Mouse (Mus musculus): ENCODE measurements at regions not wholly inside any gene's neighbourhood (a gene's known extent, or its start where the extent isn't known, plus 50 kb on each side); places are given as distances from the start of the nearest gene placed in this dataset.

DNA sequence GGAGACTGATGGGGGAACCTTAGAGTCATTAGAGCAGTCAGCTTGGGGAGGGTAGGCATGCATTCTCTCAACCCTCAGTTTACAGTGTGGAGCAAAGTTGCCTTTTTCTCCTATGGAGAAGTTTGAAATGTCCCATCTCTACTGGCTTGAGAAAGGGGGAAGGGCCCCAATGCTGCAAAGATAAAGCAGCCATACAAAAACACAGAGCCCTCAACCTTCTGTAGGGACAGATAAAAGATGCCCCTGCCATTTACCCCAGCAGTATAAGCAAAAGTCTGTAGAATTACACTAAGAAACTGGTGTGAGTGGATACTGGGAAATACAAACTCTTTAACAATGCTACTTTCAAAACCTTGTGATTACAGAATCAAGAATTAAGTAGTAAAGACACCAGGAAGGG, 71.9 kb upstream of the Tmem215 start:
- peak; percentile 73 for ATAC-seq (replicated peaks; ENCODE audit: low FRiP score, low TSS enrichment, poor library complexity, severe bottlenecking)

DNA sequence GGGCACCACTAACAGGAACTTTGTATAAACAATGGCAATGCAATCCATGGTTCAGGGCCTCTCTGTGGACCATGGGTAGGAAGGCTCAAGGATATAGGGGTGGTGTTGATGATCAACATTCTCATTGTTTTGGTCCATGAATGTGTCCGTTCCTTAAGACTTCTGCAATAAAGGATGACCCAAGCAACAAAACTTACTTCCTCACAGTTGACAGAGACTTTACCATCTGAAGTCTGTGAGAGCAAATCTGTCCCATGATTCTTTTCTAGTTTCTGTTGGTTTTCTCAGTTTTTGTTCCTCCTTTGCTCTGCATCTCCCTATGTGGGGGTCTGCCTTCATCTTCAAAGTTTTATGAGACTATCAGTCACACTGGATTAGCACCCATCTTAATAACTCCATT, 81.8 kb upstream of the Tmem215 start:
- ATAC-seq (replicated peaks; ENCODE audit: low FRiP score, low TSS enrichment, poor library complexity, severe bottlenecking), result no peak

DNA sequence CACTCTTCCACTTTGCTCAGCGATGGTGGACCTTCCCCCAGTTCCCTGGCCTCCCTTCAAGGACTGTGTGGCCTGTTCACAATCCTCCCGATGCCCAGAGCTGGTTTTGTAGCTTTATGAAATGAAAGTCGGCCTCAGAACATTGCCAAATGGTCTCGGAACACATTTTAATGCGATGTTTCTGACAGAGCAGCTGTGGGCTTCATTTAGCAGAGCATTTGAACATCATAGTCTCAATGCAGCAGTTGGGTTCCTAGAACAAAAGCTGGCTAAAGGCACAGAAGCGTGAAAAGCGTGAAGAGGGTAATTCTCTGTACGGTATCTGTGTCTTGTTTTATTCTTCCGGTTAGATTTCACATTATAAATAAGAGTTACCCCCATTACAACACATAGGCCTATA, 86.7 kb upstream of the Tmem215 start:
- ATAC-seq (replicated peaks; ENCODE audit: low FRiP score, low TSS enrichment, poor library complexity, severe bottlenecking), result no peak

DNA sequence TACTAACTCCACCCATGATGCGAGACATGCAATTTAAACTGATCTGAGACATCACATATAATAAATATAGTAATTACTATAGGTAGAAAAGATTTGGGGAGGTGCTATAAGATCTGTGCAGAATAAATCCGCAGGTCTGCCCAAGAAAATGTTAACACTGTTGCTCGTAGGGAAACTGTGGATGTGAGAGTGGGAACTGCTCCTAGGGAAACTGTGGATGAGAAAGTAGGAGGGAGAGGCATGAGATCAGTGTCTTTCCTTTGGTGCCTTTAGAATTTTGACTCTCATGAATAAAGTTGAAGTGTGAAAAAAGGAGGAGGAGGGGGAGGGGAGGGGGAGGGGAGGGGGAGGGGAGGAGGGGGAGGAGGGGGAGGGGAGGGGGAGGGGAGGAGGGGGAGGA, 87.3 kb upstream of the Tmem215 start:
- no peak for ATAC-seq (replicated peaks; ENCODE audit: low FRiP score, low TSS enrichment, poor library complexity, severe bottlenecking)

DNA sequence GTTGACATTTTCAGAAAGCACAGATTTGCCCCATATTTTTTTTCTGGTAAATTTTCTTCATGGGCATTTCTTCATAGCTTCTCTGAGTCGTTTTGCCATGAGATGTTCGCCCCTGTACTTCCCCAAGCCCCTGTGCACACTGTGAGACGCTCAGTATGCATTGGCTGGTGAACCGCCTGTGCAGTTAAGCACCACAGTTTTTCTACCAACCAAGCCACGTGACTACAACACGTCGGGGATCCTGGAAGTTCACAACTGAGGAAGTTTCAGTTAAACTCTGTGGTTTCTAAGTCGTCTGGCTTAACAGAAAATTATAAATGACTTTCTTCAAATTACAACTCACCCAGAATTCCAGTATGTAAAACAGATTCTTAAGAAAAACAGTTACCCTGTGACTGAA, 91.7 kb upstream of the Tmem215 start:
- no peak for ATAC-seq (replicated peaks; ENCODE audit: low FRiP score, low TSS enrichment, poor library complexity, severe bottlenecking)

DNA sequence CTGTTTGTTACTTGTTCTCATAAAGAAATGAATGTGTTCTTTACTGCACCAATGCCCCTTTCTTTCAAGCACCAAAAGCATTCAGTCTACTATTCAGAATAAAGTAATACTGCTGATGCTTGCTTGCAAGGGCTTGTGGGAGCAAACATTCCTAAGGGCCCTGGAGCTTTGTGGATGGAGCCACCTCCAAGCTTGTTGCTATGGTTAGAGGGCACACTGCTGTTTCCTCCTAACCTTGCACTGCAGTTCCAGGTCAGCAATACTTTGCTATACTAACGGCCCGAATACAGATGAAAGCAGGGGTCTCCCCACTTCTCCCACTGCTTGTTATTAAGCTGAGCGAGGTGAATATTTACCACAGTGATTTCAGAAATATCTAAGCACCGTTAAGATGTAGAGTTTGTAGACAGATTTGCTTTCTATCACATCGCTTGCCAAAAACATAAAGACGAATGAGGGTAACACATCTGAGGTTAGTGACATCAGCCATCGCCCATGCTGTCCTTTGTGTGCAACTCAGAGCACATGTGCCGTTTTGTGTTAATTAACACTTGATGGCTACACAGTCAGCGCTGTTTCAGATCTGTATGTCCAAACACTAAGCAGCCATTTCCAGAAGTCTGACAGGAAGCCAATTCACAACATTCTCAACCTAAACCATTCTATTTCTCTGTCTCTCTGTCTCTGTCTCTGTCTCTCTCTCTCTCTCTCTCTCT, 96.4 kb upstream of the Ndufb6 start:
- no peak for ATAC-seq (replicated peaks; ENCODE audit: low FRiP score, low TSS enrichment, poor library complexity, severe bottlenecking)

DNA sequence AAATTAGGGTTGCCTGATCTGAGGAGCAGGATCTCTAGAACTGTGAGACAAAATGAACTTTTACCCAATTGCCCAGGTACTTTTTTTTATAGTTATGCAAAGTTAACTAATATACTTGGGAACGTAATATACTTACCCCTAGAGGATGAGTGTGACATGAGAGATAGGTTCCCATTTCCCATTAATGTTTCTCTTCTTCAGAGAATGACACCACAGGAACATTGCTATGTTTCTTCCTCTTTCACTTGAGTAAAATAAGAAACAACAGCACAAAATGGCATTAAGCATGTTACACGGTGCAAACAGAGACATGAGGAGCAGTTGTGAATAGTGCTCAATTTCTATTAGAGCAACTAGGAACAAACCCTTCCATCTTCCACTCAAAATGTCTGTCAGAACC, 95.0 kb upstream of the Ndufb6 start:
- ATAC-seq (replicated peaks; ENCODE audit: low FRiP score, low TSS enrichment, poor library complexity, severe bottlenecking), result no peak

DNA sequence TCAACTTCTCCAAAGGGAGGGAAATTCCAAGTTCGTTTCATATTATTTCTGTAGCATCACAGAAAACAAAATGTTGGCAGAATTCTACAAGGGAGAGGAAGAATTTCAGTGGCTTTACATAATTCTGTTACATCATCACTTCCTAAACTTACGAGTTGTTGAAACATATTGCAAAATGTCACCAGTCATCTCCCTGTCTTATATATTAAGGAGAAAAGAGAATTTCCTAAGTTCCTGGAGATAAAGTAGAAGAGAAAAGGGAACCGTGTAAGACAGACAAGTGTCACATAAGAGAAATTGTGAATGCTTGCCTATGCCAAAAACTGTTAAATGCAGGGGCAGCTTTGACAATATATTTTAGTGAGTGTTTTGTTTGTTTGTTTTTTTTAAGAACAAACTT, 85.1 kb upstream of the Ndufb6 start:
- no peak for ATAC-seq (replicated peaks; ENCODE audit: low FRiP score, low TSS enrichment, poor library complexity, severe bottlenecking)

DNA sequence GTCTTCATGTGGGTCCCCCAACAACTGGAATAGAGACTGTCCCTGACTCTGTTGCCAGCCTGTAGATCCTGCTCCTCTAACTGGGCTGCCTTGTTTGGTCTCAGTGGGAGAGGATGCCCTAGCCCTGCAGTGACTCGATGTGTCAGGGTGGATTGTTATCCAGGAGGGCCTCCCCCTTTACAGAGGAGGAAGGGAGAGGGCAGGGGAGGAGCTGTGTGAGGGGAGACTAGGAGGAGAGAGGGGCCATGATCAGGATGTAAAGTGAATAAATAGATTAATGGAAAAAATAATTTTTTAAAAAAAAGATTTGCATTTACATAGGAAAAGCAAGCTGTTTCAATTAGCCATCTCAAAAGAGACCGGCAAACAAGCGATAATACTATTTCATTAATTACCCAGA, 80.1 kb upstream of the Ndufb6 start:
- no peak for ATAC-seq (replicated peaks; ENCODE audit: low FRiP score, low TSS enrichment, poor library complexity, severe bottlenecking)

DNA sequence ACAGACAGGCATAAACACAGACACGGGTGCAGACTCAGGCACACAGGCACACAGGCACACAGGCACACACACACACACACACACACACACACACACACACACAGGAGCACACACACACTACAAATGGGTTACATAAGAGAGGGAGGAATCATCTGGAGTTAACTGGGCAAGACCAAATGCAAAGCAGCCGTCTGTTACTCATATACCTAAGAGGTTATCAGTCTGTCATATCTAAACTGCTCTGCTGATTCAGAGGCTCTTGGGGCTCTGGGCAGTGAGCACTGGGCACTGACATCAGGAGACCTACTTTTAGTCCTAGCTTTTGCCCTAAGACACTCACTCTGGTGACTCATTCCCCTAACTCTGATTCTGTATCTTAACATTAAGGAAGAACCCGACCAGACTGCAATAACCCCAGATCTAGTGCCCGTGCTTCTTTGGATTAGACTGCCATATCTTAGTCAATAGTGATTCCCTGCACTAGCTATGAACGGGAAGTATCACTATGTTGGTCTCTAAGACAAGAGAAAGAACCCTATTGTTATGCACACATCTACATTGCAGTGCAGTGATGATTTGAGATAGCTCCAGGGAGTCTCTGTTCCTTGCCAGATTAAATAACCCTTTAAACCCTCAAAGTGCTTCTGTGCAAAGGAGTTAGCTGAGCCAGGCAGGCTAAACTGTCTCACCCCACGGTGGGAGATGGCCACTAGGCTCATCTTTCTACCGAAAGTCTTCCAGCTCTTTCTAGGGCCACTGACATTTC, 78.0 kb upstream of the Ndufb6 start:
- ATAC-seq (replicated peaks; ENCODE audit: low FRiP score, low TSS enrichment, poor library complexity, severe bottlenecking), result peak; percentile 79

DNA sequence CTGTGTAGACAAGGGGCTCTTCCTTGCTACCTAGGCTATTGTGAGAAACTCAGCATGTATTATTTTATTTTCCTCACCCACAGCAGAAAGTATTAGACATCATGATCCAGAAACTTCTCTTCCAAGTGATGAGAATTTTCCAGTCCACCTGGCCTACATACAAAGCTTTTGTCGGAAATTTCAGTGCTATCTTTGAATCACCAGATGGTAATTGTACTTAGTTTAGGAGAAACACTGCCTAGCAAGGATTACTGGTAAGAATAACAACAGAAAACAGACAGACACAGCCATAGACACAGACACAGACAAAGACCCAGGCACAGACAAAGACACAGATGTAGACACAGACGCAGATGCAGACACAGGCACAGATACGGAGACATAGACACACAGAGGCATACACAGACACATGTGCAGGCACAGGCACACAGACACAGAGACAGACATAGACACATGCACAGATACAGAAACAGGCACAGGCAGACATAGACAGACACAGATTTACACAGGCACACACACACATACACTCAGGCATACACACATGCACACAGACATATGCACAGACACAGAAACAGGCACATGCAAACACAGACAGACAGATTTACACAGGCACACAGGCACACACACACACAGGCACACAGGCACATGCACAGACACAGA, 76.7 kb upstream of the Ndufb6 start:
- no peak for ATAC-seq (replicated peaks; ENCODE audit: low FRiP score, low TSS enrichment, poor library complexity, severe bottlenecking)

DNA sequence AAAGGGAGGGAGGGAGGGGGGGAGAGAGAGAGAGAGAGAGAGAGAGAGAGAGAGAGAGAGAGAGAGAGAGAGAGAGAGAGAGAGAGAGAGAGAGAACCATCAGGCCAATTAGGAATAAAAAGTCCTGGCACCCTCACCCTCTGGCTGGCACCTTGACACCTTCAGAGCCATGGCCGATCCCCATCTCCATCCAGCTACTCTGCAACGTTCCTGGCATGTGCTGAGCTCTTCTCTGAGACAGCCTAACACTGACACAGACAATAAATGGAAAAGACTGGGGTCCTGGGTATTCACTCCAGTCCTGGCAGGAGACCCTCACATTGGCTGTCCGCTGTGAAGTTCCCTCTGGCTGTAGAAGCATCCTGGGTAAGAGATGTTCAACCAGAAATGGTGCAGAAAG, 75.2 kb upstream of the Ndufb6 start:
- no peak for ATAC-seq (replicated peaks; ENCODE audit: low FRiP score, low TSS enrichment, poor library complexity, severe bottlenecking)

DNA sequence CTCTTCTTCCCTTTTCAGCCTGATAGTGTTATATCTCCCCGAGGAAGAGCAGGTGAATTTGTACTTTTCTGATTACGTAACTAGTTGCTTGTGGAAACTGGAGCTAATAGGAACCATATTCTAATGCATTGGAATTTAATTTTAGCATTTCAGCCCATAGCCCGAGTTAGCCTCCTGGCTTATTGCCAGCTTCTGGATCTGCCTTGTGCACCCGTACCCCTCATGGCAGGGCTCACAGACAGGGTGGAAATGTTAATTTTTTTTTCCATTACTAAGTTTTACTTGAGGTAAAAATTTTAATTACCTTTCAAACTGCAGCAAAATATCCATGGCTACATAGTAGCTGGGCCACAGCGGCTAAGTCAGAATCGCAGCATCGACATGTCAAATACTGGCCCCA, 72.4 kb upstream of the Ndufb6 start:
- no peak for ATAC-seq (replicated peaks; ENCODE audit: low FRiP score, low TSS enrichment, poor library complexity, severe bottlenecking)

DNA sequence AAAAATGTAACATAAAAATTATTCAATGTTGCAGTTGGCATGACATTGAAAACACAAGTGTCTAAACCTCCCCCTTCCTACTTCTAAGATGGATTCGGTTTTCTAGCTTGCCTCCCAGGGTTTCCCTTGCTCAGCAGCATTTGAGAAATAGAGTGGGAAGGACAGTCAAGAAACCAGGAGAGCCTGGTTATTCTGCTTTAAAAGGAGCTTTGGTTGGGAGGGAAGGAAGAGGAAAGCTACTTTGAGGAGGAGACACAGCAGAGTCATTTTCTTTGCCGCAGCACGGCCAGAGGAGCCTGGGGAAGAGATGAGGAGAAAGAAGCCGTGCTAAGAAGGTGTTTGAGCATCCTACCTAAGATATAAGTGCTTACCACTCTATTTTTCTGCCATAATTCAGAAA, 71.9 kb upstream of the Ndufb6 start:
- ATAC-seq (replicated peaks; ENCODE audit: low FRiP score, low TSS enrichment, poor library complexity, severe bottlenecking), result no peak

DNA sequence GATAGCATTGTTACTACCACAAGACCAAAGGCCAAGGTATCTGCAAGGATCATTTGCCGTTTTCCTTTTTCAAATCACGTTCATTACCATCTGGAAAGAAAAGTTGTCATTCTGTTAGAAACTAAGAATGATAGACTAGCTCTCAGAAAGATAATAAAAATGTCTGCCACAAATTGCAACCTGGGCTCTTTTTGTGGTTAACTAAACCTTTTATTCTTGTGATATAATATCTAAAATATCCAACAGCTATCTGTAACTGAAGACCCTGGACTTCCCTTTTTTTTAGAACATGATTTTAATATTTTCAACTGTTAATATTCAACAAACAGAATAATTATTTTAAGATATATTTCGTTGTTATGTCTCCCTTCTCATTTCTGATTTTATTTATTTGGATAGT, 66.6 kb upstream of the Ndufb6 start:
- ATAC-seq (replicated peaks; ENCODE audit: low FRiP score, low TSS enrichment, poor library complexity, severe bottlenecking), result no peak

DNA sequence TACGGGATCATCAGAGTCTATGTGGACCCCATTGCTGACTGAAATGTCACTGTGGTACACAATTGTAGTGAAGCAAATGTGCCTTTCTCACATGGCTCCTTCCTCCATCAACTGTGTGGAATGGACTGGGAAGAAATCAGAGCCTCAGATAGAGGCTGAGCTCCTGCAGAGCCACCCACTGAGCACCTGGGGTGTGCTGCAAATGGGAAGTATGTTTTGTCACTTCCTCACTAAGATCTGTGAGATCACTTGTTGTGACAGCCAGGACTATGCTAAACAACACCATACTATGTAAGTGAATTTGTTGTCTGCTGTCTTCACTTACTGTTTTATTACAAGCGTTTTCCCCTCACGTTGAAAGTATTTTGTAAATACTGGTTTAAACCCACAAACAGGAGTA, 63.0 kb upstream of the Ndufb6 start:
- ATAC-seq (replicated peaks; ENCODE audit: low FRiP score, low TSS enrichment, poor library complexity, severe bottlenecking), result no peak

DNA sequence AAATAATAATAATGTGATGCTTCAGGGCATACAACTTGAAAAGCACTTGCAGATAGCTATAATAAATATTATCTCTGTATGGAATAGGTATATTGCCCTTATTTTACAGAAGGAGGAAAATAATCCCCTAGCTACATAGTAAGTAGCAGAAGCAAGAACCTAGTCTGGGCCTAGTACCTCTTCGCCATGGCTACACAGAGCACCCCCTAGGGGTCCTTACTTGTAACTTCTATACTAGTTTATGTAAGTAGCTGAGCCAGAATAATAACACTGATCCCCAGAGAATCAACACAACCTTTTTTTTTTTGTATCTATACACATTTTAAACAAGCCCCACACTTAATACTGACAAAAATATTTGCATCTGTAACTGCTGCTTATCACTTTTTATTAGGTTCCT, 55.6 kb upstream of the Ndufb6 start:
- peak; percentile 70; the same call in 1 of the 2 replicates for ATAC-seq (replicated peaks; ENCODE audit: low FRiP score, low TSS enrichment, poor library complexity, severe bottlenecking)

DNA sequence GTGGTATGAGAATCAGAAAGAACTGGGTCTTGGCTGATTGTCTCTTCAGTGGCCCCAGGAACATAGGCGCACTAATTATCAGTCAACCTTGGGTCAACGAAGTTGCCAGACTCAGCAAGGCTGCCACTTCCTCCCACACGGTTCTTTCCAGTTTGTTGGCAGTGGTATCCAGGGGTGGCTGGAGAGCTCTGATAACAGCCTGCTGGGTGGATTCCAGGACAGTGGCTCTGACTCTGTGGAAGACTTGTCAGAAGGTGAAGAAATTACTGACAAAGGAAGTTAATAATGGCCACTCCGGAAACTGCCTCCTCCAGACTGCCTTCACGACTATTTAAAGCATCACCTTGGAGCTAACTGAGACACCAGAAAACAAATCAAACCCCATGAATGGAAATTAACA, 50.5 kb upstream of the Ndufb6 start:
- ATAC-seq (replicated peaks; ENCODE audit: low FRiP score, low TSS enrichment, poor library complexity, severe bottlenecking), result peak; percentile 100

Measured in megakaryocyte-erythroid progenitor cell, adult 5-6 weeks (primary cell).